Mouse (Mus musculus): Measurements from ENCODE around the gene Eln. TPM values are rescaled to one million over a fixed set of nuclear protein-coding genes. Genes with fewer than 3 reads are reported as not detected.
A peak's percentile ranks its signal among the peaks of the same experiment; 100 is the strongest.

The Eln gene
- polyA plus RNA-seq, 1 experiment from 2014 or later: 6.0 TPM

DNA sequence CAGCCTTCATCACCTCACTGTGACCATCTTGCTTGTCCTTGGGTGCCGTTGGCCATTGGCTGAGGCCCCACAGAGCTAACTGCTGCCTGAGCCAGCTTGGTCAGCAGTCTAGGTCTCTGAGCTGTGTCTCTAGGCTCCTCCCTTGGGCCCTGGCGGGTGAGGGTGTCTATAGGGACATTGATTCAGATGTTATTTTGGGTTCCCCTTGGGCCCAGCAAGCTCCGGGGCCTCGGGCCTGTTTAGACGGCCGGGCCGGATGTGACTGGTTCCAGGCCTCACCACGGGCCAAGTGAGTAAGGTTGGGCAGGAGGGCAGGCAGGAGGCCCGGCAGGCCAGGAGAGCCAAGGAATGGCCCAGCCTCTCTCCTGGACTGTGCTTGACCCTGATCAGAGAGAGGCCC lies 16.2 kb upstream of the Eln start:
- H3K9ac ChIP-seq: no peak overlapping the region
- no peak for ATAC-seq (ENCODE audit: low FRiP score, low read depth)
- H3K4me1 ChIP-seq: no peaks in the 10 kb centered on the region
- no peak overlapping the region for H3K4me3 ChIP-seq
- no peaks in the 10 kb centered on the region for H3K9me3 ChIP-seq
- 88% methylated on average over 9 of the region's 9 CpGs for WGBS
- H3K27me3 ChIP-seq (replicated peaks): no peaks in the 10 kb centered on the region
- no peak overlapping the region for H3K4me2 ChIP-seq (replicated peaks)
- H3K27ac ChIP-seq: no peak overlapping the region
- no peaks in the 10 kb centered on the region for H3K36me3 ChIP-seq

GRCm38 (mm10) chr5:134761409-134762124 lies 14.4 kb upstream of the Eln start:
- Histone ChIP-seq H3K27ac (no peak overlapping the region), H3K4me3 (no peak overlapping the region), H3K27me3 (replicated peaks) (no peaks in the 10 kb centered on the region), H3K9me3 (no peaks in the 10 kb centered on the region), H3K4me1 (no peaks in the 10 kb centered on the region), H3K4me2 (replicated peaks) (no peak overlapping the region), H3K9ac (no peak overlapping the region), H3K36me3 (no peaks in the 10 kb centered on the region)
- ATAC-seq (ENCODE audit: low FRiP score, low read depth): no peak
- 83% methylated on average over 18 of the region's 18 CpGs for WGBS

DNA sequence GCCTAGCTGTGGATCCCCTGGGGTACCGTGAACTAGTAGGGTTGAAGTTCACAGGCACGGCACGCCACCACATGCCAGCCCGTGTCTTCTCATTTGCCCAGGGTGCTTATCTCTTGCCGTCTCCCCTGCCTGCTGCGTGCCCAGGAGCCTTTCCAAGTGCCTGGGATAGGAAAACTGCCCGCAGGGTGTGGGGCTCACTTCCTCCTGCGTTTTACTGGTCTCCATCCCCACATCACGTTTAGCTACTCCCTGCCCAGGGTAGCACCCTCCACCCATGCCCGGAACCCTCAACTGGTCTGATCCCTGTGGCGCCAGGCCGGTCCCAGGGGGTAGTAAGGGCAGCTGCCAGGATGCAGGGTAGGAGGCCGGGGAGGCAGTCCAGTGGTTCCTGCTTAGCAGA lies 8.9 kb upstream of the Eln start:
- Histone ChIP-seq H3K9ac (no peak overlapping the region), H3K27me3 (replicated peaks) (no peaks in the 10 kb centered on the region), H3K4me1 (no peaks in the 10 kb centered on the region), H3K4me3 (no peak overlapping the region), H3K4me2 (replicated peaks) (no peak overlapping the region), H3K27ac (no peak overlapping the region), H3K9me3 (no peaks in the 10 kb centered on the region), H3K36me3 (no peaks in the 10 kb centered on the region)
- ATAC-seq (ENCODE audit: low FRiP score, low read depth): no peak
- WGBS: 36% methylated on average over 13 of the region's 13 CpGs

DNA sequence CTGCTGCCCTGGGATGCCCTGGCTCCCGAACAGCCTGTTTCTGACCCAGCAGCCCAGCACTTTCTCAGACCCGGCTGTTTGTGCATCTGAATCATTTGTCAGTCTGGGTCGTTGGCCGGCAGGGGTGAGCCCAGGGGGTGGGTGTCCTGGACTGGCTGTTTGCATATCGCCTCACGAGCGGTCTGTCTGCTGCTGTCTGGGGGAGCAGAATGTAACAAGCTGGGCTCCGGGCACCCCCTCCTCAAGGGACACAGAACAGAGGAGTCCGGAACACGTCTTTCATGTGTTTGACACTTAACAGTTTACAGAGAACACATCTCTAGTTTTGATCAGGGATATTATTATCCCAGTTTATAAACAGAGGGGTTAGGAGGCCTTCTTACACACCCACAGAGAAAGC lies 7.0 kb upstream of the Eln start:
- Histone ChIP-seq H3K4me1 (no peaks in the 10 kb centered on the region), H3K36me3 (no peaks in the 10 kb centered on the region), H3K27ac (no peak overlapping the region), H3K9ac (no peak overlapping the region), H3K4me3 (no peak overlapping the region), H3K27me3 (replicated peaks) (no peaks in the 10 kb centered on the region), H3K4me2 (replicated peaks) (no peak overlapping the region), H3K9me3 (no peaks in the 10 kb centered on the region)
- WGBS: 51% methylated on average over 10 of the region's 10 CpGs
- no peak for ATAC-seq (ENCODE audit: low FRiP score, low read depth)

DNA sequence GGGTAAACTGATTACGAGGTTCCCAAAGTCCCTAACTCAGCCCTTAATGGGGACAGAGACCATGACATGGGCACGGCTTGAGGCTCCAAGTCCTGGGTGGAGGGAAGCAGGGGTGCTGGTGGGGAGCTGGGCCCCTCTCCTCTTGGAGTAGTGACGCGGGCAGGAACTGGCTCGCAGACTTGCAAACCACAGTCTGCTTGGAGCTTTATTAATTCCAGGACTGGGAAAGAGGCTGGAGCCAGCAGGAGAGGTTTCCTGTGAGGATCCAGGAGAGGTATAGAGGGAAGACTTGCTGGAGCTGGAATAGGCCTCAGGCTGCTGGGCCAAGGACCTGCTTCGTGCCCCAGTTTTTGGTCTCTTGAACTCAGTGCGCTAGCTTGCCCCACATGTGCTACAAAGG lies 3.3 kb upstream of the Eln start:
- Histone ChIP-seq H3K27ac (no peak overlapping the region), H3K4me3 (no peak overlapping the region), H3K36me3 (no peaks in the 10 kb centered on the region), H3K4me1 (peaks cover 11% of the 10 kb centered on the region), H3K9ac (no peak overlapping the region), H3K4me2 (replicated peaks) (no peak overlapping the region), H3K9me3 (no peaks in the 10 kb centered on the region), H3K27me3 (replicated peaks) (0 out of 2 replicates have a peak, but pooled peaks cover 9% of the 10 kb centered on the region)
- no peak for ATAC-seq (ENCODE audit: low FRiP score, low read depth)
- WGBS: 82% methylated on average over 7 of the region's 7 CpGs

DNA sequence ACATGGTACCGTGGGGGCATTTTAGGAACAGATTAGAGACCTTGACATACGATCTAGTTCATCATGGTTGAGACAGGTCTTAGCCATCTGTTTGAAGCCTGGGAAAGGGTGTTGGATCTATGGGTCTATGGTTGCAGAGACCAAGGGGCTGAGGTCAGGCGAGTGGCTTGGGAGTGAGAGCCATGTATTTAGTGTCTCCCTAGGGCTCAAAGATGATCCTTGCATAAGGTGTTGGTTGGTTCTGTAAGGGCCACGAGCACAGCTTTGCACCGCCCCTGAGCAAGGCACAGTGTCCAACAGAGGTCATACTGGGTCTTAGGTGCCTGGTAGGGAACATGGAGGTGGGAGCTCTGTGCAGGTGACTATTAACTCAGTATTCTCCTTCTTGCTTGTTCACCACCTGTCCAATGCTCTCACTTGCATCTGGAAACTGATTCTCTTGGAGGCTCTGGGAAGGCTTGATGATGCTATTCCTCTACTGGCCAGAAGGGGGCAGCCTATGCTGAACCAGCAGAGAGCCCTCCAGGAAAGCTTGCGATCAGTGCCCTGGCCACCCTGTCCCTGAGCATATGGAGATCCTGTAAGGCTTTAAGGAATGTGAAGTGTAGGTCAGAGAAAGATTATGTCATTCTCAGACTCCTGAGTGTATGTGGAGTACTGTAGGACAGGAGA lies 960 bp upstream of the Eln start:
- Histone ChIP-seq H3K27ac (no peak overlapping the region), H3K4me2 (replicated peaks) (peak overlapping the region; percentile 79), H3K36me3 (no peaks in the 10 kb centered on the region), H3K9me3 (no peaks in the 10 kb centered on the region), H3K4me3 (no peak overlapping the region), H3K27me3 (replicated peaks) (0 out of 2 replicates have a peak, but pooled peaks cover 9% of the 10 kb centered on the region), H3K9ac (no peak overlapping the region), H3K4me1 (peaks cover 11% of the 10 kb centered on the region)
- whole genome bisulfite sequencing: 51% methylated on average over 6 of the region's 6 CpGs
- 0 out of 2 replicates have a peak, but pooled peaks have one; percentile 36 for ATAC-seq (ENCODE audit: low FRiP score, low read depth)

- peak; percentile 66 for ATAC-seq (ENCODE audit: low FRiP score, low read depth)
- Histone ChIP-seq H3K4me3 (peak overlapping the region; percentile 36), H3K9ac (peak overlapping the region; percentile 57), H3K27ac (no peak overlapping the region), H3K27me3 (replicated peaks) (0 out of 2 replicates have a peak, but pooled peaks cover 9% of the 10 kb centered on the region), H3K36me3 (no peaks in the 10 kb centered on the region), H3K4me2 (replicated peaks) (peak overlapping the region; percentile 79), H3K9me3 (no peaks in the 10 kb centered on the region), H3K4me1 (peaks cover 11% of the 10 kb centered on the region)
- WGBS: 6% methylated on average over 6 of the region's 11 CpGs
Observed at GRCm38 (mm10) chr5:134747512-134747893, 380 bp upstream of the Eln start.

DNA sequence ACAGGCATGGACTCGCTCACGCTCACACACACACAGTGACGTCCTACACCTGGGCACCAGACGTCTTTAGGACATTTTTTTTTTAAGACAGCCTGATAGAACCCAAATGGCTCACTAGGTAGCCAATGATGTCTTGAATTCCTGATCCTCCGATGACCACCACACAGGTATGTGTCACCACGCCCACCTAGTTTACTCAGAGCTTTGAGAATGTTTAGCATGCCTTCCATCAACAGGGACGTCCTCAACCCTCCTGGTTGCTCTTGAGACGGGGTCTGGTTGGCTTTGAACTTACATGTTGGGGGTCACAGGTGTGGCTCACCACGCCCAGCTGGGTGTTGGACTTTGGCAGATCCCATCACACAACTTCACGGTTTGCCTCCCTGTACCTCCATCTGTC lies 922 bp downstream of the Eln start:
- H3K4me3 ChIP-seq: no peak overlapping the region
- peaks cover 19% of the 10 kb centered on the region for H3K4me1 ChIP-seq
- 0 out of 2 replicates have a peak, but pooled peaks cover 9% of the 10 kb centered on the region for H3K27me3 ChIP-seq (replicated peaks)
- peak overlapping the region; percentile 79; the same call in 1 of the 2 replicates for H3K4me2 ChIP-seq (replicated peaks)
- H3K36me3 ChIP-seq: no peaks in the 10 kb centered on the region
- H3K27ac ChIP-seq: no peak overlapping the region
- H3K9me3 ChIP-seq: no peaks in the 10 kb centered on the region
- no peak overlapping the region for H3K9ac ChIP-seq
- WGBS: 80% methylated on average over 10 of the region's 10 CpGs
- no peak for ATAC-seq (ENCODE audit: low FRiP score, low read depth)

GRCm38 (mm10) chr5:134745801-134746200 lies 1.3 kb downstream of the Eln start:
- Histone ChIP-seq H3K27me3 (replicated peaks) (0 out of 2 replicates have a peak, but pooled peaks cover 9% of the 10 kb centered on the region), H3K4me1 (peaks cover 22% of the 10 kb centered on the region), H3K9me3 (no peaks in the 10 kb centered on the region), H3K36me3 (no peaks in the 10 kb centered on the region), H3K27ac (no peak overlapping the region), H3K9ac (no peak overlapping the region), H3K4me3 (no peak overlapping the region), H3K4me2 (replicated peaks) (no peak overlapping the region)
- no peak for ATAC-seq (ENCODE audit: low FRiP score, low read depth)
- 86% methylated on average over 3 of the region's 3 CpGs for WGBS

DNA sequence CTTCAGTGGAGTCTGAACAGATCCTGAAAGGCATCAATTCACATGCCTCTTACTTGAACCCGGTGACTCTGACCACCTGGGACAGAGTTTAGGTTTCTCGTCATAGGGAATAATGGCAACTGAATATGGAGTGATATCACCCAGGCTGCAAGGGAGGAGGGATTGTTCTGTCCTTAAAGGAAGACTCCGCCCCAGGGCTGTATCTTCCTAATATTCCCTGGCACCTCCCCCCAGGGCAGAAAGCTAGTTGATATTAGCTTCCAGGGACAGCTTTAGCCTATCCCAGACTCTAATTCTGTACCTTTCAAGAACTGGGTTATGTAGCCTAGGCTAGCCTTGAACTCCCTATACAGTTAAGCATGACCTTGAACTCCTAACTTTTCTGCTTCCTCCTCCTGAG lies 2.1 kb downstream of the Eln start:
- H3K4me1 ChIP-seq: peaks cover 30% of the 10 kb centered on the region
- no peak overlapping the region for H3K4me2 ChIP-seq (replicated peaks)
- no peak overlapping the region for H3K27ac ChIP-seq
- no peaks in the 10 kb centered on the region for H3K36me3 ChIP-seq
- H3K27me3 ChIP-seq (replicated peaks): 0 out of 2 replicates have a peak, but pooled peaks cover 9% of the 10 kb centered on the region
- H3K9ac ChIP-seq: no peak overlapping the region
- no peak overlapping the region for H3K4me3 ChIP-seq
- ATAC-seq (ENCODE audit: low FRiP score, low read depth): no peak
- H3K9me3 ChIP-seq: no peaks in the 10 kb centered on the region
- 86% methylated on average over 3 of the region's 3 CpGs for WGBS

DNA sequence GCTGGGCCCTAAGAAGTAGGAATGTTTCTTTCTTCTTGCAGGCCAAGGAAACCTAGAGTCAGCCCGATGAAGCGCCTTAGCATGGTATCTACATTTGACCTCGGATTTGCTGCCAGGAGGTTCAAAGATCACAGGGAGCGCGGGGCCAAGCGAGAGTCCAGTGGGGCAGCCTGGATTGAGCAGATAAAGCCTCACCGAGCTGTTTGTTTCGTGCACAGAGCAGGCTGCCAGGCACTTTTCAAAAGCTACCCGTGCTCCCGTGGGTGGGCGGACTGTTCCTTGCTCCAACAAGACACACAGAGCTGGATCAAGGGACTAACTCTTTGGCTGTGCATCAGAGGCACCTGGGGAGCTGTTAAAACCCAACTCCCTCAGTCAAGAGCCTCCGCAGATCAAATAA lies 3.1 kb downstream of the Eln start:
- H3K27ac ChIP-seq: no peak overlapping the region
- H3K9ac ChIP-seq: no peak overlapping the region
- no peaks in the 10 kb centered on the region for H3K9me3 ChIP-seq
- no peak overlapping the region for H3K4me3 ChIP-seq
- no peak for ATAC-seq (ENCODE audit: low FRiP score, low read depth)
- 0 out of 2 replicates have a peak, but pooled peaks cover 9% of the 10 kb centered on the region for H3K27me3 ChIP-seq (replicated peaks)
- 69% methylated on average over 12 of the region's 12 CpGs for WGBS
- no peaks in the 10 kb centered on the region for H3K36me3 ChIP-seq
- peaks cover 33% of the 10 kb centered on the region for H3K4me1 ChIP-seq
- no peak overlapping the region for H3K4me2 ChIP-seq (replicated peaks)

- H3K9me3 ChIP-seq: no peaks in the 10 kb centered on the region
- H3K4me2 ChIP-seq (replicated peaks): peak overlapping the region; percentile 23; the same call in 1 of the 2 replicates
- no peak overlapping the region for H3K4me3 ChIP-seq
- no peaks in the 10 kb centered on the region for H3K36me3 ChIP-seq
- H3K27me3 ChIP-seq (replicated peaks): 0 out of 2 replicates have a peak, but pooled peaks cover 9% of the 10 kb centered on the region
- WGBS: 12% methylated on average over 19 of the region's 19 CpGs
- no peak for ATAC-seq (ENCODE audit: low FRiP score, low read depth)
- H3K4me1 ChIP-seq: peaks cover 28% of the 10 kb centered on the region
- H3K27ac ChIP-seq: no peak overlapping the region
- 0 out of 2 replicates have a peak overlapping the region, but pooled peaks have one; percentile 23 for H3K9ac ChIP-seq
Observed at GRCm38 (mm10) chr5:134742221-134742795, 4.8 kb downstream of the Eln start.

Measured in neural tube, embryonic 12.5 days (tissue).